Mouse (Mus musculus) hindbrain, embryonic 11.5 days (tissue): ENCODE data around the gene Bhlhb9. TPM values are rescaled to one million over a fixed set of nuclear protein-coding genes. Genes with fewer than 3 reads are reported as not detected.

ENCODE experiments used
- ATAC-seq: fragments of 200-750 bp; cut with Nextera tagmentation; 2 replicates; pipeline ENCODE4 v1.8.0; 2017; ENCODE audit warnings: mild to moderate bottlenecking, moderate TSS enrichment, moderate library complexity; ENCODE audit not compliant: low FRiP score
- DNase-seq: peaks from one replicate; pipeline ENCODE4 v3.0.0-alpha.2; 2015; ENCODE audit warnings: low spot score
- H3K27ac ChIP-seq: fragments of 300-500 bp; sonication (generic); 2 replicates; pipeline ENCODE4 v1.5.1; 2014; ENCODE audit warnings: mild to moderate bottlenecking, low read depth, low read length
- H3K27me3 ChIP-seq: fragments of 300-500 bp; sonication (generic); 2 replicates; pipeline ENCODE4 v1.6.1; 2014; ENCODE audit warnings: mild to moderate bottlenecking, low read length, moderate library complexity, mixed read lengths; ENCODE audit not compliant: control insufficient read depth, insufficient read depth
- H3K36me3 ChIP-seq: fragments of 300-500 bp; sonication (generic); 2 replicates; pipeline ENCODE4 v1.6.1; 2014; ENCODE audit warnings: mild to moderate bottlenecking, low read length, moderate library complexity, mixed read lengths; ENCODE audit not compliant: control insufficient read depth, insufficient read depth
- H3K4me1 ChIP-seq: fragments of 300-500 bp; sonication (generic); replicated peaks from 2 replicates; pipeline ENCODE4 v1.6.1; 2014; ENCODE audit warnings: low read length, mixed read lengths; ENCODE audit not compliant: control insufficient read depth, insufficient read depth
- H3K4me2 ChIP-seq: fragments of 300-500 bp; sonication (generic); replicated peaks from 2 replicates; pipeline ENCODE4 v1.6.1; 2014; ENCODE audit warnings: mild to moderate bottlenecking, low read depth, low read length
- H3K4me3 ChIP-seq: fragments of 300-500 bp; sonication (generic); 2 replicates; pipeline ENCODE4 v1.5.1; 2014; ENCODE audit warnings: low read depth, low read length
- H3K9ac ChIP-seq: fragments of 300-500 bp; sonication (generic); 2 replicates; pipeline ENCODE4 v1.6.1; 2014; ENCODE audit warnings: low read depth, low read length
- H3K9me3 ChIP-seq: fragments of 300-500 bp; sonication (generic); 2 replicates; pipeline ENCODE4 v1.6.1; 2016; ENCODE audit warnings: low read length; ENCODE audit not compliant: control insufficient read depth
- WGBS: fragments of 180-500 bp; shearing (Covaris S2); extraction: QIAGEN DNeasy Blood & Tissue Kit; methylation state at CpG from one replicate; pipeline ENCODE4 v1.1.7; 2014; 5-methylcytosine and 5-hydroxymethylcytosine counted together
- microRNA counts: library from miRNA; unstranded; fragments of <30 nt; microRNA quantifications from one replicate; lab custom pipeline; 2015
- polyA plus RNA-seq: library from polyadenylated mRNA; unstranded; fragments of >200 nt; fragmentation: Nextera tagmentation; extraction: Ambion mirVana; gene quantifications from 2 replicates; pipeline ENCODE4 v1.2.1, GENCODE M21; 2014

Bhlhb9 gene
- polyA plus RNA-seq, 1 experiment from 2014 or later, result 73.3 TPM

GRCm38 (mm10) chrX:135936452-135936851 is 139.1 kb downstream of the Bhlhb9 start:
- H3K4me2 ChIP-seq, result no peak overlapping the region
- 70% methylated on average over 1 of the region's 1 CpGs for WGBS
- H3K36me3 ChIP-seq, result no peaks in the 10 kb centered on the region
- H3K4me1 ChIP-seq, result no peaks in the 10 kb centered on the region
- no peak overlapping the region for H3K27ac ChIP-seq
- ATAC-seq (no peak), DNase-seq (no peak)
- H3K9ac ChIP-seq, result no peak overlapping the region
- H3K27me3 ChIP-seq, result no peaks in the 10 kb centered on the region
- no peaks in the 10 kb centered on the region for H3K9me3 ChIP-seq
- H3K4me3 ChIP-seq, result no peak overlapping the region

MicroRNA genes within 50 kb of the gene (microRNA counts, 519-probe panel; counts per million panel counts)
- microRNA mmu-miR-1970 (lab: Ali Mortazavi, UCI), result not detected

Other genes starting within 250 kb of the Bhlhb9 start
- gene Nxf7, start 198.8 kb upstream of the Bhlhb9 start, polyA plus RNA-seq, result not detected in 2 replicates
- 0.12 TPM in 1 of 2 replicates, not detected in the other for gene Prame, start 169.9 kb upstream of the Bhlhb9 start, polyA plus RNA-seq
- not detected in 2 replicates for gene Tcp11x2, start 103.8 kb upstream of the Bhlhb9 start, polyA plus RNA-seq
- not detected in 2 replicates for gene Tmsb15a, start 72.3 kb upstream of the Bhlhb9 start, polyA plus RNA-seq
- 9.1 and 9.8 TPM in 2 replicates for gene Armcx5, start 54.9 kb upstream of the Bhlhb9 start, polyA plus RNA-seq
- 69.0 and 75.2 TPM in 2 replicates for gene Gprasp1, start 54.9 kb upstream of the Bhlhb9 start, polyA plus RNA-seq
- gene Gprasp2, start 41.4 kb downstream of the Bhlhb9 start, polyA plus RNA-seq, result 32.9 and 42.6 TPM in 2 replicates
- 125 and 140 TPM in 2 replicates for gene Arxes2, start 196.2 kb downstream of the Bhlhb9 start, polyA plus RNA-seq
- gene Arxes1, start 235.8 kb downstream of the Bhlhb9 start, polyA plus RNA-seq, result 44.0 and 53.1 TPM in 2 replicates